8 mouse cellular contexts compared by ENCODE assay signal in the genomic region with DNA sequence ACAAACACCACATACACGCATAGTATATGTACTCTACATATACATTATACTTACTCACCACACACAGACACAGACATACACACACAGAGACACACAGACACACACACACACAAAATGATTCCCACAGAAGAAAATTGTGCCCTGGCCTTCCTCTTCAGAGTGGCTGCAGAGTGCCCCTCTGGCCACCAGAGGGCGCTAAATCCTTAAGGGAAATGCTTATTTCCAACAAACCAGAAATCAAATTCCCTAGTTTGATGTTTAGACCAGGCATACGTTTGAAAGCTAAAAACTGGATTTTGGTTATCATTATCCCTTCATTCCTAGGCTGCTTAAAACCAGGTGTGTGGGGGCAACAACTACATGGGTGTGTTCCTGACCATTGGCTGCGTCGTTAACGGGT.
A peak's percentile ranks its signal among the peaks of the same experiment; 100 is the strongest.
DNase-seq lines count a peak whose midpoint lies in the region; ATAC-seq and TF ChIP-seq lines count a peak whose summit lies in the region.

No protein-coding gene starts in this region.

- no peaks in the 10 kb centered on the region for H3K9me3 ChIP-seq in E14TG2a.4 (ENCODE audit: low read length)

- peak; percentile 95 for TF ChIP-seq CTCF in E14TG2a.4 (conservative IDR thresholded peaks at IDR 0.05; ENCODE audit: low read length)

- intact Hi-C loops in heart, postnatal 25 days (cut with DNase I) = no loop called here

- ATAC-seq in megakaryocyte progenitor cell, adult 5-6 weeks (replicated peaks; ENCODE audit: poor library complexity) = peak; percentile 38

- H3K4me3 ChIP-seq in E14TG2a.4 (replicated peaks; ENCODE audit: low read length) = no peak overlapping the region

- H3K4me1 ChIP-seq in E14TG2a.4 (replicated peaks; ENCODE audit: low read depth, low read length) = peaks cover 11% of the 10 kb centered on the region

- peak; percentile 43 for DNase-seq in heart, adult 8-10 months (ENCODE audit: low spot score)
- DNase-seq in heart, postnatal 25 days (ENCODE audit: low spot score) = no peak
- peak; percentile 82 for DNase-seq in c-Kit-positive CD71-positive TER-119-positive erythroid progenitor cells, embryonic 14.5 days (ENCODE audit: low spot score)
- DNase-seq in frontal cortex, postnatal 25 days (ENCODE audit: low spot score in 2 of 2) = peak; percentile 44 to 54
- DNase-seq in left cerebral cortex, adult 11 months (ENCODE audit: low spot score) = peak; percentile 33
- DNase-seq in spleen, postnatal 4 days (ENCODE audit: low spot score in 2 of 2) = peak; percentile 76 to 91

- H3K27me3 ChIP-seq in E14TG2a.4 (ENCODE audit: insufficient read depth, low read length) = peaks cover 7% of the 10 kb centered on the region; the same call in 1 of the 2 replicates

- no peaks in the 10 kb centered on the region for H3K36me3 ChIP-seq in E14TG2a.4 (ENCODE audit: insufficient read depth, low read length)
